Mouse (Mus musculus): ENCODE data around the gene Tnfaip6. TPM values are rescaled to one million over a fixed set of nuclear protein-coding genes. Genes with fewer than 3 reads are reported as not detected.

The Tnfaip6 gene
- polyA plus RNA-seq, 1 experiment from 2014 or later: 8.2 TPM

Other genes with a start within 250 kb of the Tnfaip6 start
- gene Rbm43, start 102.8 kb upstream of the Tnfaip6 start, polyA plus RNA-seq (2015; fragmentation: Nextera tagmentation; extraction: Ambion mirVana): 12.9 and 13.2 TPM in 2 replicates
- 16.0 and 16.4 TPM in 2 replicates for gene Nmi, start 64.5 kb upstream of the Tnfaip6 start, polyA plus RNA-seq (2015; fragmentation: Nextera tagmentation; extraction: Ambion mirVana)
- gene Rif1, start 34.8 kb downstream of the Tnfaip6 start, polyA plus RNA-seq (2015; fragmentation: Nextera tagmentation; extraction: Ambion mirVana): 37.1 and 38.6 TPM in 2 replicates

All from kidney, embryonic 15.5 days (tissue).